Mouse (Mus musculus) liver, adult 10 weeks (tissue): ENCODE data around the gene Itm2c. TPM values are rescaled to one million over a fixed set of nuclear protein-coding genes. Genes with fewer than 3 reads are reported as not detected.

Experiments used
- polyA plus RNA-seq: library from polyadenylated mRNA; stranded (reverse); fragments of 350-450 nt; fragmentation: Illumina TruSeq; extraction: RNeasy Lipid Tissue Mini Kit (QIAGEN cat#74804); gene quantifications from one replicate; pipeline ENCODE4 v1.2.3, GENCODE M21; 2014; ENCODE audit warnings: low read depth, low replicate concordance

The Itm2c gene
- 2.6 TPM for polyA plus RNA-seq

DNA sequence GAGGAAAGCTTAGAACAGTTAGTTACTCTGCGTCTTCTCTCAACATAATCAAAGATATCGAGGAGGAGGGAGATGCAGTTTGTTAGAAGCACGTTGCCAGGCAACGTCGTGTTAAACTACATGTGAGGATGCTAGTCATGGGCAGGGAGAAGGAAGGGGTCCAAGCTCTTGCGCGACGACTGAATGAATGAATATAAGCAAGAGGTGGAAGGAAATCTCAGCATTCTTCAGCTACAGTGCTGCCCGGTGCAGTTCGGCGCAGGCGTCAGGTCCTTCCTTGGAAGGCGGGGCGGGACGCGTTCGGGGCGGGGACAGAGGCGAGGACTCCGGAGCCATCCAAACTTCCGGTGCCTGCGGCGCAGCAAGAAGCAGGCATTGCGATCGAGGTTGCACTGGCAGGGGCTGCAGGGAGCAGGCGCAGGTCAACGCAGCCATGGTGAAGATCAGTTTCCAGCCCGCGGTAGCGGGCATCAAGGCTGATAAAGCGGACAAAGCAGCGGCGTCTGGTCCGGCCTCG lies at the start of gene Itm2c:
Itm2c (plus strand) TSS at position 51 of the 517 bp plus-strand sequence.

DNA sequence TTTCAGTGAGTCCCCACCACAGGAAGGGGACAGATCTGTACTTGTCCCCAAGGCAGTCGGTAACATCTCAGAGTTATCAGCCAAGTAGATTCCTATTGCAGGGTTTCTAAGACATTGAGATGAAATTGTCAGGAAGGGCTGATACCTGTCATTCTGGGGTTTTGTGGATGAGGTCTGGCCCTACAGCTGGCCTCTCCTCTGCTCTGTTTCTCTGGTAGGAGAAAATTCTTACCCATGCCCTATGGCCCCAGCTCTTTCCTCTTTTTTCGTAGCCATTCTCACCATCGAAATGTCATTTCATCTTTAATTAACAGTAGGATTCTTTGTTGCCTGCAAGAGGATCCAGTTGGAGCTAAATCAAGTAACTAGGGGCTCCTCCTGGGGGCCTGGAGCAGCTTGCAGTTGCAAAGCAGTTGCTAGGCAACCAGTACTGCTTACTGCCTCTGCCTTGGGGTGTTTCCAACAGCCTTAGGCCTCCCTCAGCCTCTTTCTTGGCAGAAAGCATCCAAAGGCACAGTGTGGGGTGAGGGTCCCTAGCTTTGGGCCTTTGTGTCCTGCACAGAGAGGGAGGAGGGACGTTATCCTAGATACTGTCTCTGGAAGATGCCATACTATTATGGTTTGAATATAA lies 34.1 kb downstream of the Itm2c start, which contains the start of gene 4933407L21Rik:
4933407L21Rik (plus strand) TSS at position 427 of the 631 bp plus-strand sequence.

Other genes with a start within 250 kb of the Itm2c start
- 18.2 TPM for gene Sp100, start 244.3 kb upstream of the Itm2c start, polyA plus RNA-seq
- gene A630001G21Rik, start 115.6 kb upstream of the Itm2c start, polyA plus RNA-seq = 0.64 TPM
- 67.9 TPM for gene Cab39, start 100.8 kb upstream of the Itm2c start, polyA plus RNA-seq
- gene 4933407L21Rik, start 34.2 kb downstream of the Itm2c start, polyA plus RNA-seq = not detected
- not detected for gene Gpr55, start 66.7 kb downstream of the Itm2c start, polyA plus RNA-seq
- not detected for gene Spata3, start 122.5 kb downstream of the Itm2c start, polyA plus RNA-seq
- gene 2810459M11Rik, start 151.6 kb downstream of the Itm2c start, polyA plus RNA-seq = 43.7 TPM
- 120 TPM for gene Psmd1, start 170.1 kb downstream of the Itm2c start, polyA plus RNA-seq
- gene Htr2b, start 217.7 kb downstream of the Itm2c start, polyA plus RNA-seq = not detected
- not detected for gene Gm21972, start 239.4 kb downstream of the Itm2c start, polyA plus RNA-seq